Comparison of ENCODE assay signal across 16 mouse cellular contexts in genomic region chr2:27085801-27086200, GRCm38 (mm10). TPM values are rescaled to one million over a fixed set of nuclear protein-coding genes. Genes with fewer than 3 reads are reported as not detected.
A peak's percentile ranks its signal among the peaks of the same experiment; 100 is the strongest.
DNase-seq lines count a peak whose midpoint lies in the region; ATAC-seq and TF ChIP-seq lines count a peak whose summit lies in the region.
"Had no signal": no experiment of that assay in that cellular context is flagged by ENCODE, and none has a peak within 500 bp of the region (broad histone marks: within the 10 kb centered on the region; RNA-seq: fewer than 3 reads in every experiment).

No protein-coding gene starts in this region.

- no peak overlapping the region for H3K4me2 ChIP-seq in forebrain, postnatal 0 days (ENCODE audit: low read depth)
- H3K4me2 ChIP-seq in forebrain, embryonic 13.5 days: no peak overlapping the region
- H3K4me2 ChIP-seq in intestine, embryonic 15.5 days (replicated peaks): no peak overlapping the region; the same call in 1 of the 2 replicates
- H3K4me2 ChIP-seq in intestine, postnatal 0 days (replicated peaks; ENCODE audit: low read depth): no peak overlapping the region
- no peak overlapping the region for H3K4me2 ChIP-seq in stomach, embryonic 16.5 days (ENCODE audit: low read depth, low read length)
- H3K4me2 ChIP-seq: embryonic facial prominence, embryonic 15.5 days; limb, embryonic 15.5 days had no signal

- no peak overlapping the region for H3K4me3 ChIP-seq in forebrain, postnatal 0 days (ENCODE audit: low read depth, low read length)
- H3K4me3 ChIP-seq in forebrain, embryonic 13.5 days: no peak overlapping the region
- no peak overlapping the region for H3K4me3 ChIP-seq in intestine, embryonic 15.5 days (replicated peaks)
- H3K4me3 ChIP-seq in intestine, postnatal 0 days (ENCODE audit: low read depth, low read length): no peak overlapping the region
- no peak overlapping the region for H3K4me3 ChIP-seq in stomach, embryonic 16.5 days (replicated peaks; ENCODE audit: low read length)
- H3K4me3 ChIP-seq: embryonic facial prominence, embryonic 15.5 days; limb, embryonic 15.5 days had no signal

- 24% methylated on average over 2 of the region's 2 CpGs for WGBS in forebrain, postnatal 0 days
- WGBS in forebrain, embryonic 13.5 days: 37% methylated on average over 2 of the region's 2 CpGs
- WGBS in intestine, embryonic 15.5 days: 21% methylated on average over 2 of the region's 2 CpGs
- WGBS in intestine, postnatal 0 days: 28% methylated on average over 2 of the region's 2 CpGs
- WGBS in stomach, embryonic 16.5 days: 25% methylated on average over 2 of the region's 2 CpGs

- H3K27ac ChIP-seq in forebrain, postnatal 0 days (ENCODE audit: low read depth, low read length): no peak overlapping the region
- H3K27ac ChIP-seq in forebrain, embryonic 13.5 days: no peak overlapping the region
- H3K27ac ChIP-seq in intestine, embryonic 15.5 days: no peak overlapping the region
- no peak overlapping the region for H3K27ac ChIP-seq in intestine, postnatal 0 days (ENCODE audit: low read depth, low read length)
- H3K27ac ChIP-seq in stomach, embryonic 16.5 days (ENCODE audit: low read length): no peak overlapping the region
- H3K27ac ChIP-seq: embryonic facial prominence, embryonic 15.5 days; limb, embryonic 15.5 days had no signal

- no peak overlapping the region for H3K9ac ChIP-seq in forebrain, postnatal 0 days
- no peak overlapping the region for H3K9ac ChIP-seq in forebrain, embryonic 13.5 days
- no peak overlapping the region for H3K9ac ChIP-seq in intestine, embryonic 15.5 days
- no peak overlapping the region for H3K9ac ChIP-seq in intestine, postnatal 0 days (ENCODE audit: low read depth, low read length)
- no peak overlapping the region for H3K9ac ChIP-seq in stomach, embryonic 16.5 days (ENCODE audit: low read length)
- H3K9ac ChIP-seq: embryonic facial prominence, embryonic 15.5 days; limb, embryonic 15.5 days had no signal

- H3K27me3 ChIP-seq in forebrain, postnatal 0 days (ENCODE audit: insufficient read depth, low read length): no peaks in the 10 kb centered on the region
- no peaks in the 10 kb centered on the region for H3K27me3 ChIP-seq in forebrain, embryonic 13.5 days
- H3K27me3 ChIP-seq in intestine, embryonic 15.5 days (replicated peaks): no peaks in the 10 kb centered on the region
- H3K27me3 ChIP-seq in intestine, postnatal 0 days (replicated peaks; ENCODE audit: control insufficient read depth, insufficient read depth, low read length): no peaks in the 10 kb centered on the region
- no peaks in the 10 kb centered on the region for H3K27me3 ChIP-seq in stomach, embryonic 16.5 days (ENCODE audit: control insufficient read depth, insufficient read depth, low read length)
- H3K27me3 ChIP-seq: embryonic facial prominence, embryonic 15.5 days had no signal

- H3K9me3 ChIP-seq in forebrain, postnatal 0 days (ENCODE audit: low read length): no peaks in the 10 kb centered on the region
- no peaks in the 10 kb centered on the region for H3K9me3 ChIP-seq in forebrain, embryonic 13.5 days (replicated peaks)
- no peaks in the 10 kb centered on the region for H3K9me3 ChIP-seq in intestine, embryonic 15.5 days
- H3K9me3 ChIP-seq in intestine, postnatal 0 days (ENCODE audit: control insufficient read depth): no peaks in the 10 kb centered on the region
- H3K9me3 ChIP-seq in stomach, embryonic 16.5 days (replicated peaks; ENCODE audit: control insufficient read depth, low read length): no peaks in the 10 kb centered on the region
- H3K9me3 ChIP-seq: embryonic facial prominence, embryonic 15.5 days; G1E; limb, embryonic 15.5 days had no signal

- ATAC-seq in forebrain, postnatal 0 days: no peak
- no peak for ATAC-seq in forebrain, embryonic 13.5 days
- ATAC-seq in intestine, embryonic 15.5 days: 0 out of 2 replicates have a peak, but pooled peaks have one; percentile 20
- ATAC-seq in intestine, postnatal 0 days: no peak
- ATAC-seq in stomach, embryonic 16.5 days (ENCODE audit: insufficient read depth, low FRiP score): peak; percentile 45; the same call in 1 of the 2 replicates

- H3K36me3 ChIP-seq in forebrain, postnatal 0 days (ENCODE audit: insufficient read depth): no peaks in the 10 kb centered on the region
- no peaks in the 10 kb centered on the region for H3K36me3 ChIP-seq in forebrain, embryonic 13.5 days (ENCODE audit: poor library complexity, severe bottlenecking)
- no peaks in the 10 kb centered on the region for H3K36me3 ChIP-seq in intestine, embryonic 15.5 days
- H3K36me3 ChIP-seq in intestine, postnatal 0 days (ENCODE audit: control insufficient read depth, insufficient read depth): no peaks in the 10 kb centered on the region
- no peaks in the 10 kb centered on the region for H3K36me3 ChIP-seq in stomach, embryonic 16.5 days (ENCODE audit: control insufficient read depth, insufficient read depth, low read length)
- H3K36me3 ChIP-seq: embryonic facial prominence, embryonic 15.5 days; G1E; limb, embryonic 15.5 days had no signal

- no peaks in the 10 kb centered on the region for H3K4me1 ChIP-seq in forebrain, postnatal 0 days (ENCODE audit: insufficient read depth)
- no peaks in the 10 kb centered on the region for H3K4me1 ChIP-seq in forebrain, embryonic 13.5 days
- H3K4me1 ChIP-seq in intestine, embryonic 15.5 days (replicated peaks): peaks cover 43% of the 10 kb centered on the region
- H3K4me1 ChIP-seq in intestine, postnatal 0 days (replicated peaks; ENCODE audit: control insufficient read depth, insufficient read depth, low read length): no peaks in the 10 kb centered on the region
- peaks cover 41% of the 10 kb centered on the region for H3K4me1 ChIP-seq in stomach, embryonic 16.5 days (ENCODE audit: control insufficient read depth, insufficient read depth, low read length)

- peak; percentile 38 for DNase-seq in forebrain, postnatal 0 days
- DNase-seq in retina, postnatal 1 day: peak; percentile 58
- no peak for DNase-seq in retina, embryonic 14.5 days (ENCODE audit: low spot score)
- no peak for DNase-seq in layer of hippocampus, adult 9-10 months (ENCODE audit: low spot score)
- DNase-seq: B cell, adult 2 months; cerebellum, adult 9-11 months had no signal

- no peak for TF ChIP-seq CTCF in forebrain, postnatal 0 days (IDR thresholded peaks at IDR 0.05; ENCODE audit: low read depth)
- TF ChIP-seq CTCF in intestine, postnatal 0 days (IDR thresholded peaks at IDR 0.05; ENCODE audit: low read depth): no peak

RNA-seq across cellular contexts. Expression of gene Adamtsl2, which starts 6.6 kb away (rescaled TPM):
- total RNA-seq in forebrain, postnatal 0 days (2014; rRNA removed): 24.5 and 32.9 TPM in 2 replicates
- 12.7 and 14.8 TPM in 2 replicates for polyA plus RNA-seq in forebrain, postnatal 0 days (2015; fragmentation: Nextera tagmentation; extraction: Ambion mirVana)
- polyA plus RNA-seq in forebrain, embryonic 13.5 days (2015; fragmentation: Nextera tagmentation; extraction: Ambion mirVana): 5.7 and 7.6 TPM in 2 replicates
- 2.0 and 2.2 TPM in 2 replicates for polyA plus RNA-seq in intestine, embryonic 15.5 days (2015; fragmentation: Nextera tagmentation; extraction: Ambion mirVana)
- polyA plus RNA-seq in intestine, postnatal 0 days (2015; fragmentation: Nextera tagmentation; extraction: Ambion mirVana): 1.0 and 1.3 TPM in 2 replicates
- polyA plus RNA-seq in stomach, embryonic 16.5 days (2015; fragmentation: Nextera tagmentation; extraction: Ambion mirVana): 3.6 and 4.0 TPM in 2 replicates
- total RNA-seq: megakaryocyte progenitor cell, adult 5-6 weeks had no signal
- polyA plus RNA-seq: G1E had no signal

RNA-seq across cellular contexts. Expression of gene Mymk, which starts 13.8 kb away (rescaled TPM):
- total RNA-seq in forebrain, postnatal 0 days (2014; rRNA removed): not detected in 2 replicates
- polyA plus RNA-seq in forebrain, postnatal 0 days (2015; fragmentation: Nextera tagmentation; extraction: Ambion mirVana): 0.12 and 0.15 TPM in 2 replicates
- not detected in 2 replicates for polyA plus RNA-seq in forebrain, embryonic 13.5 days (2015; fragmentation: Nextera tagmentation; extraction: Ambion mirVana)
- polyA plus RNA-seq in intestine, embryonic 15.5 days (2015; fragmentation: Nextera tagmentation; extraction: Ambion mirVana): 0.15 and 0.24 TPM in 2 replicates
- not detected in 2 replicates for polyA plus RNA-seq in intestine, postnatal 0 days (2015; fragmentation: Nextera tagmentation; extraction: Ambion mirVana)
- 0.60 and 9.8 TPM in 2 replicates for polyA plus RNA-seq in stomach, embryonic 16.5 days (2015; fragmentation: Nextera tagmentation; extraction: Ambion mirVana)
- total RNA-seq: megakaryocyte progenitor cell, adult 5-6 weeks had no signal
- polyA plus RNA-seq: G1E; intestine, embryonic 14.5 days had no signal

RNA-seq across cellular contexts. Expression of gene Fam163b, which starts 56.5 kb away (rescaled TPM):
- total RNA-seq in forebrain, postnatal 0 days (2014; rRNA removed): 7.5 and 7.8 TPM in 2 replicates
- 23.9 and 26.2 TPM in 2 replicates for polyA plus RNA-seq in forebrain, postnatal 0 days (2015; fragmentation: Nextera tagmentation; extraction: Ambion mirVana)
- 0.76 and 1.7 TPM in 2 replicates for polyA plus RNA-seq in forebrain, embryonic 13.5 days (2015; fragmentation: Nextera tagmentation; extraction: Ambion mirVana)
- polyA plus RNA-seq in intestine, embryonic 15.5 days (2015; fragmentation: Nextera tagmentation; extraction: Ambion mirVana): 0.21 and 0.26 TPM in 2 replicates
- 0.10 TPM in 2 replicates for polyA plus RNA-seq in intestine, postnatal 0 days (2015; fragmentation: Nextera tagmentation; extraction: Ambion mirVana)
- polyA plus RNA-seq in stomach, embryonic 16.5 days (2015; fragmentation: Nextera tagmentation; extraction: Ambion mirVana): 0.04 and 0.10 TPM in 2 replicates
- total RNA-seq: megakaryocyte progenitor cell, adult 5-6 weeks had no signal
- polyA plus RNA-seq: G1E; spleen, adult 2 months had no signal

RNA-seq across cellular contexts. Expression of gene Slc2a6, which starts 58.0 kb away (rescaled TPM):
- 16.2 and 16.4 TPM in 2 replicates for total RNA-seq in forebrain, postnatal 0 days (2014; rRNA removed)
- polyA plus RNA-seq in forebrain, postnatal 0 days (2015; fragmentation: Nextera tagmentation; extraction: Ambion mirVana): 9.6 and 10.5 TPM in 2 replicates
- 2.0 and 2.6 TPM in 2 replicates for polyA plus RNA-seq in forebrain, embryonic 13.5 days (2015; fragmentation: Nextera tagmentation; extraction: Ambion mirVana)
- polyA plus RNA-seq in intestine, embryonic 15.5 days (2015; fragmentation: Nextera tagmentation; extraction: Ambion mirVana): 0.97 and 1.3 TPM in 2 replicates
- 0.59 and 0.93 TPM in 2 replicates for polyA plus RNA-seq in intestine, postnatal 0 days (2015; fragmentation: Nextera tagmentation; extraction: Ambion mirVana)
- polyA plus RNA-seq in stomach, embryonic 16.5 days (2015; fragmentation: Nextera tagmentation; extraction: Ambion mirVana): 0.77 and 1.2 TPM in 2 replicates
- polyA plus RNA-seq: G1E had no signal

Comparison
In these comparisons a context has a peak if more than half of its experiments do, and no peak if none do; other contexts are left out.
1. ATAC-seq: peak in intestine, embryonic 15.5 days (single experiment) and stomach, embryonic 16.5 days (single experiment); none in forebrain, postnatal 0 days (single experiment), forebrain, embryonic 13.5 days (single experiment) and intestine, postnatal 0 days (single experiment).
2. DNase-seq: peak in forebrain, postnatal 0 days (single experiment) and retina, postnatal 1 day (single experiment); none in retina, embryonic 14.5 days (single experiment) and layer of hippocampus, adult 9-10 months (single experiment).